Mouse (Mus musculus) heart, postnatal 10 days (tissue): ENCODE measurements around the gene Cped1. TPM values are rescaled to one million over a fixed set of nuclear protein-coding genes. Genes with fewer than 3 reads are reported as not detected.
A peak's percentile ranks its signal among the peaks of the same experiment; 100 is the strongest.
"Not testable (repeated sequence)": the region's sequence is repeated elsewhere in the genome, so short reads cannot be mapped to it uniquely, and the experiment has no call there.

ENCODE experiments used
- DNase-seq, 2 experiments: peaks; one replicate each; pipeline ENCODE4 v3.0.0; 2021
- intact Hi-C: fragments of 180-260 bp; cut with DNase I; formaldehyde crosslinking; loops from one replicate; pipeline ENCODE4 v1.15.1; 2025
- total RNA-seq, 2 experiments: library from RNA; stranded (reverse); gene quantifications; 2 replicates each; pipeline ENCODE4 v1.2.3; 2021

The Cped1 gene
- total RNA-seq, 2 experiments from 2014 or later, result 13.5 to 15.0 TPM

- intact Hi-C loops, result no loop called here
- DNase-seq, result no peak
Observed at GRCm38 (mm10) chr6:22021315-22021714, 35.6 kb downstream of the Cped1 start.

GRCm38 (mm10) chr6:22024168-22024567 is 38.5 kb downstream of the Cped1 start:
- no peak for DNase-seq
- intact Hi-C loops, result no loop called here

- intact Hi-C loops, result no loop called here
- no peak for DNase-seq
Observed at GRCm38 (mm10) chr6:22025584-22026357, 40.1 kb downstream of the Cped1 start.

- intact Hi-C loops, result no loop called here
- no peak for DNase-seq
Observed at GRCm38 (mm10) chr6:22026358-22026673, 40.6 kb downstream of the Cped1 start.

GRCm38 (mm10) chr6:22026761-22027594 is 41.3 kb downstream of the Cped1 start:
- no peak for DNase-seq
- intact Hi-C loops, result no loop called here

- intact Hi-C loops, result no loop called here
- no peak for DNase-seq
Observed at GRCm38 (mm10) chr6:22027854-22028253, 42.1 kb downstream of the Cped1 start.

- no peak for DNase-seq
- intact Hi-C loops, result no loop called here
Observed at GRCm38 (mm10) chr6:22030381-22030780, 44.7 kb downstream of the Cped1 start.

GRCm38 (mm10) chr6:22033188-22033587 is 47.5 kb downstream of the Cped1 start:
- intact Hi-C loops, result no loop called here
- peak in 1 of 2 experiments; percentile 26 for DNase-seq

GRCm38 (mm10) chr6:22035408-22035807 is 49.7 kb downstream of the Cped1 start:
- intact Hi-C loops, result no loop called here
- DNase-seq, result no peak

GRCm38 (mm10) chr6:22035895-22036294 is 50.2 kb downstream of the Cped1 start:
- intact Hi-C loops, result no loop called here

GRCm38 (mm10) chr6:22036396-22036795 is 50.7 kb downstream of the Cped1 start:
- intact Hi-C loops, result no loop called here
- no peak for DNase-seq

More at GRCm38 (mm10) chr6:22035895-22036294, 50.2 kb downstream of the Cped1 start:
- no peak for DNase-seq

GRCm38 (mm10) chr6:22036911-22037310 is 51.2 kb downstream of the Cped1 start:
- no peak for DNase-seq
- intact Hi-C loops, result no loop called here

- intact Hi-C loops, result no loop called here
- no peak for DNase-seq
Observed at GRCm38 (mm10) chr6:22037441-22038050, 51.8 kb downstream of the Cped1 start.

GRCm38 (mm10) chr6:22039666-22040065 is 54.0 kb downstream of the Cped1 start:
- DNase-seq, intact Hi-C loops: not testable (repeated sequence)

- DNase-seq, result peak; percentile 58 to 61
- intact Hi-C loops, result no loop called here
Observed at GRCm38 (mm10) chr6:22044880-22045605, 59.3 kb downstream of the Cped1 start.

GRCm38 (mm10) chr6:22047101-22047500 is 61.4 kb downstream of the Cped1 start:
- no peak for DNase-seq
- intact Hi-C loops, result no loop called here

- DNase-seq, result peak; percentile 34 to 49
- intact Hi-C loops, result loop anchor here (2.0 kb wide), 1 partner anchor 48 kb away; no protein-coding TSS in a partner anchor
Observed at GRCm38 (mm10) chr6:22049093-22049492, 63.4 kb downstream of the Cped1 start.

GRCm38 (mm10) chr6:22051526-22051925 is 65.8 kb downstream of the Cped1 start:
- no peak for DNase-seq
- intact Hi-C loops, result no loop called here

GRCm38 (mm10) chr6:22053014-22053413 is 67.3 kb downstream of the Cped1 start:
- intact Hi-C loops, result no loop called here
- no peak for DNase-seq

- DNase-seq, result peak; percentile 54 to 60
- intact Hi-C loops, result no loop called here
Observed at GRCm38 (mm10) chr6:22064341-22064740, 78.6 kb downstream of the Cped1 start.
